Mouse (Mus musculus) hindbrain, embryonic 16.5 days (tissue): Measurements from ENCODE around the gene Prss21. TPM values are rescaled to one million over a fixed set of nuclear protein-coding genes. Genes with fewer than 3 reads are reported as not detected.

ENCODE experiments used
- ATAC-seq: fragments of 200-750 bp; cut with Nextera tagmentation; 2 replicates; pipeline ENCODE4 v1.8.0; 2017; ENCODE audit warnings: moderate TSS enrichment, moderate library complexity
- H3K27ac ChIP-seq: fragments of 300-500 bp; sonication (generic); 2 replicates; pipeline ENCODE4 v1.5.1; 2014; ENCODE audit warnings: low read depth, mild to moderate bottlenecking, control low read depth, low read length, moderate library complexity
- H3K27me3 ChIP-seq: fragments of 300-500 bp; sonication (generic); replicated peaks from 2 replicates; pipeline ENCODE4 v1.6.1; 2014; ENCODE audit warnings: low read length; ENCODE audit not compliant: control insufficient read depth, insufficient read depth
- H3K36me3 ChIP-seq: fragments of 300-500 bp; sonication (generic); 2 replicates; pipeline ENCODE4 v1.6.1; 2014; ENCODE audit warnings: mild to moderate bottlenecking, low read length, moderate library complexity, mixed read lengths; ENCODE audit not compliant: control insufficient read depth, insufficient read depth
- H3K4me1 ChIP-seq: fragments of 300-500 bp; sonication (generic); 2 replicates; pipeline ENCODE4 v1.6.1; 2014; ENCODE audit warnings: low read depth, low read length; ENCODE audit not compliant: control insufficient read depth, insufficient read depth
- H3K4me2 ChIP-seq: fragments of 300-500 bp; sonication (generic); 2 replicates; pipeline ENCODE4 v1.6.1; 2014; ENCODE audit warnings: mild to moderate bottlenecking, low read length, control low read depth, moderate library complexity
- H3K4me3 ChIP-seq: fragments of 300-500 bp; sonication (generic); 2 replicates; pipeline ENCODE4 v1.5.1; 2014; ENCODE audit warnings: mild to moderate bottlenecking, low read length, control low read depth, moderate library complexity
- H3K9ac ChIP-seq: fragments of 300-500 bp; sonication (generic); 2 replicates; pipeline ENCODE4 v1.6.1; 2014; ENCODE audit warnings: low read depth, mild to moderate bottlenecking, control low read depth, low read length, moderate library complexity
- H3K9me3 ChIP-seq: fragments of 300-500 bp; sonication (generic); 2 replicates; pipeline ENCODE4 v1.6.1; 2014; ENCODE audit warnings: mild to moderate bottlenecking, low read length, moderate library complexity; ENCODE audit not compliant: control insufficient read depth
- WGBS: fragments of 180-500 bp; shearing (Covaris S2); extraction: QIAGEN DNeasy Blood & Tissue Kit; methylation state at CpG from one replicate; pipeline ENCODE4 v1.1.7; 2014; 5-methylcytosine and 5-hydroxymethylcytosine counted together
- polyA plus RNA-seq: library from polyadenylated mRNA; unstranded; fragments of >200 nt; fragmentation: Nextera tagmentation; extraction: Ambion mirVana; gene quantifications from 2 replicates; pipeline ENCODE4 v1.2.1, GENCODE M21; 2015

Prss21 gene
- not detected in 2 replicates for polyA plus RNA-seq

DNA sequence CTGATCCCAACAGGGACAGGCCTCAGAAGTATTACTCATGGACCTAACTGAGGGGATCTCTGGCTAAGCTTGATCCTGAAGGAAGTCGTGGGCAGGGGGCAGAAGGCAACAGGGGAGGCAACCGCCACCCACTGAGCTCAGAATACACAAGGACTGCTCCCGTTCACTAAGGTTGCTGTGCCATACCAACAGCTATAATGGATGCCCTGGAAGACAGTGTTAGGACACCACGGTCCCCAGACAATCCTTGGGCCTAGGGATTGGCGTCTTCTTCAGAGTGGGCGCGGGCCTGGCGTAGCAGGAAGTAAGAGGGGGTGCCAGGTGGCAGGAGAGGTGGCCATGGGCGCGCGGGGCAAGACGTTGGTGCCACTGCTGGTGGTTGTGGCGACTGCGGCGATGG, at the start of gene Prss21:
Gene Prss21, plus strand, starts transcription at position 301 of the 400 bp plus-strand sequence.
- H3K4me2 ChIP-seq, result no peak within 1 kb of the TSS
- no peak within 1 kb of the TSS for H3K9ac ChIP-seq
- 85% methylated on average over 15 of the region's 15 CpGs for WGBS
- H3K36me3 ChIP-seq, result no peaks in the 10 kb centered on the region
- no peaks in the 10 kb centered on the region for H3K4me1 ChIP-seq
- no peaks in the 10 kb centered on the region for H3K9me3 ChIP-seq
- no peaks in the 10 kb centered on the region for H3K27me3 ChIP-seq
- no peak within 1 kb of the TSS for H3K27ac ChIP-seq
- no peak within 1 kb of the TSS for H3K4me3 ChIP-seq
- ATAC-seq, result no peak

DNA sequence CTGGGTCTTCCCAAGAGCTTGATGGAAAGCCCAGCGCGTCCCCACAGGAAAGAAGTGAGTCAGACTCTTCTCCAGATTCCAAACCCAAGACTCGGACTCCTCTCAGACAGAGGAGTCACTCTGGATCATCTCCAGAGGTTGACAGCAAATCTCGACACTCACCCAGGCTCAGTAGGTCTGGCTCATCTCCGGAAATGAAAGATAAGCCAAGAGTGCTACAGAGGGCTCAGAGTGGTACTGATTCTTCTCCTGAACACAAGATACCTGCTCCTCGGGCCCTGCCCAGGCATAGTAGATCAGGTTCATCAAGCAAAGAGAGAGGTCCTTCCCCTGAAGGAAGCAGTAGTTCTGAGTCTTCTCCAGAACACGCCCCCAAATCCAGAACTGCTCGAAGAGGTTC, 49.3 kb upstream of the Prss21 start:
- WGBS, result 97% methylated on average over 8 of the region's 8 CpGs
- Histone ChIP-seq H3K27me3 (no peaks in the 10 kb centered on the region), H3K9ac (no peak overlapping the region), H3K4me3 (no peak overlapping the region), H3K9me3 (peaks cover 25% of the 10 kb centered on the region), H3K4me1 (no peaks in the 10 kb centered on the region), H3K27ac (no peak overlapping the region), H3K4me2 (no peak overlapping the region), H3K36me3 (peaks cover 88% of the 10 kb centered on the region)
- no peak for ATAC-seq

DNA sequence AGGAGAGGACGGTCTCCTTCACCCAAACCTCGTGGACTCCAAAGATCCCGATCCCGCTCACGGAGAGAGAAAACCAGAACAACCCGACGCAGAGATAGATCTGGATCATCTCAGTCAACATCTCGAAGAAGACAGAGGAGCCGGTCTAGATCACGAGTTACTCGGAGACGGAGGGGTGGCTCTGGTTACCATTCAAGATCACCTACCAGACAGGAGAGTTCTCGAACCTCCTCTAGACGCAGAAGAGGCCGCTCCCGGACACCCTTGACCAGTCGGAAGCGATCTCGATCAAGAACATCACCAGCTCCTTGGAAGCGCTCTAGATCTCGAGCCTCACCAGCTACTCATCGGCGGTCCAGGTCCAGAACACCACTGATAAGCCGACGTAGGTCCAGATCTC, 48.6 kb upstream of the Prss21 start:
- Histone ChIP-seq H3K4me2 (no peak overlapping the region), H3K4me1 (no peaks in the 10 kb centered on the region), H3K36me3 (peaks cover 87% of the 10 kb centered on the region), H3K4me3 (no peak overlapping the region), H3K27me3 (no peaks in the 10 kb centered on the region), H3K27ac (no peak overlapping the region), H3K9me3 (peaks cover 25% of the 10 kb centered on the region), H3K9ac (no peak overlapping the region)
- no peak for ATAC-seq
- WGBS, result 98% methylated on average over 25 of the region's 25 CpGs

DNA sequence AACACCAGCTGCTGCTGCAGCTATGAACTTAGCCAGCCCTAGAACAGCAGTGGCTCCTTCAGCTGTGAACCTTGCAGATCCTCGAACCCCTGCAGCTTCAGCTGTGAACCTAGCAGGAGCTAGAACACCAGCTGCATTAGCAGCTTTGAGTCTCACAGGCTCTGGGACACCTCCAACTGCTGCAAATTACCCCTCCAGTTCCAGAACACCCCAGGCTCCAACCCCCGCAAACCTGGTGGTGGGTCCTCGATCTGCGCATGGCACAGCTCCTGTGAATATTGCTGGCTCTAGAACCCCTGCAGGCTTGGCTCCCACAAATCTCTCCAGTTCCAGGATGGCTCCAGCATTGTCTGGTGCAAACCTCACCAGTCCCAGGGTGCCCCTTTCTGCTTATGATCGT, 47.1 kb upstream of the Prss21 start:
- Histone ChIP-seq H3K4me1 (no peaks in the 10 kb centered on the region), H3K4me2 (no peak overlapping the region), H3K4me3 (no peak overlapping the region), H3K27ac (no peak overlapping the region), H3K36me3 (peaks cover 87% of the 10 kb centered on the region), H3K27me3 (no peaks in the 10 kb centered on the region), H3K9ac (no peak overlapping the region), H3K9me3 (peaks cover 23% of the 10 kb centered on the region)
- 95% methylated on average over 5 of the region's 5 CpGs for WGBS
- no peak for ATAC-seq

DNA sequence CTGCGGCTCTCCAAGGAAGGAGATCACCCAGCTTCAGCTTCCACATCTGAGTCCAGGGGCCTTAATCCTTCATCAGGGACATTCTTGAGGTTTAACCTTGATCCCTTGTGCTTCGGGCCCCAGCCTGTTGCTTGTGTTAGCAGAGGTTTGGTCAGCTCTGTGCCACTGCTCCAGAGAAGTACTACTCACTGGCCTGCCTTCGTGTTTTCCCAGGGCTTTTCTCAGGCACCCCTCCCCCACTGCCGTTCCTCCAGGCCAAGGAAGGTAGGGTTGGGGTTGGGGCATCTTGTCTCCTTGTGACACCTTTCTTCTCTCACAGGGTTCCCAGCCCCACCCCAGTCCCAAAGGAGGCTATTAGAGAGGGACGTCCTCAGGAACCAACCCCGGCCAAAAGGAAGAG, 45.8 kb upstream of the Prss21 start:
- ATAC-seq, result no peak
- Histone ChIP-seq H3K4me2 (no peak overlapping the region), H3K4me1 (peaks cover 3% of the 10 kb centered on the region), H3K9ac (no peak overlapping the region), H3K27ac (no peak overlapping the region), H3K4me3 (no peak overlapping the region), H3K36me3 (peaks cover 78% of the 10 kb centered on the region), H3K9me3 (peaks cover 22% of the 10 kb centered on the region), H3K27me3 (no peaks in the 10 kb centered on the region)
- WGBS, result 80% methylated on average over 5 of the region's 6 CpGs

DNA sequence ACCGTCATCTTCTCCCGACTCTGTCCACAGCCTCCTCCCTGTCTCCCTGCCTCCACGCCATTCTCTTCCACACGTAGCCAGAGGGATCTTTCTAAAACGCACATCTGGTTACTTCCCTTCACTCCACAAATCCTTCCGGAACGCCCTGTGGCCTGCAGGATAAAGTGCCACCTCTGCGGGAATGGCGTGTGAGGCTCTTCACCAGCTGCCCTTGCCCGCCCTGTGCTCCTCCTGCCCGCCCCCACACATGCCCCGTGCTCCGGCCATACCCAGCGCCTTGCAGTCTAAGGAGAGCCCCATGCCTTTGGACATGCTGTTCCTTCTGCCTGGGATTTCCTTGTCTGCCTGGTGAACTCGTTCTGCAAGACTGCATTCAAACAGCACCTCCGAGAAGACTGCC, 44.8 kb upstream of the Prss21 start:
- WGBS, result 84% methylated on average over 16 of the region's 16 CpGs
- H3K4me2 ChIP-seq, result no peak overlapping the region
- H3K4me3 ChIP-seq, result no peak overlapping the region
- H3K27ac ChIP-seq, result no peak overlapping the region
- H3K36me3 ChIP-seq, result peaks cover 69% of the 10 kb centered on the region
- H3K9me3 ChIP-seq, result peaks cover 21% of the 10 kb centered on the region
- no peaks in the 10 kb centered on the region for H3K27me3 ChIP-seq
- no peak overlapping the region for H3K9ac ChIP-seq
- peaks cover 12% of the 10 kb centered on the region for H3K4me1 ChIP-seq
- no peak for ATAC-seq

DNA sequence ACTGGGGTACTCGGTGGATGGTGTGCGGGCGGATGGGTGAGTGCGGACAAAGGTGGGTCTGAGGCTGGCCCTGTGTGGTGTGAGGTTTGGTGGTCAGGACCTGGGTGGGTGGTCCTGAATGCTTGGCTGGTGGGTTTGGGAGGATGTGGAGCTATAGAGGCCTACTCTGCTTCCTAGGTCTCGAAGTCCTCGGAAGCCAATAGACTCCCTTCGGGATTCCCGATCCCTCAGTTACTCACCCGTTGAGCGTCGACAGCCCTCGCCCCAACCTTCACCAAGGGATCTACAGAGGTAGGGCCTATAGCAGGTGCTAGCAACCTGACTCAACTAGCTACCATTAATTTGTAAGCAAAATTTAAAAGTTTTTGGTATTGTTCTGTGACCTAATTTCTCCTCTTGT, 44.2 kb upstream of the Prss21 start:
- H3K4me1 ChIP-seq, result peaks cover 14% of the 10 kb centered on the region
- no peak overlapping the region for H3K4me2 ChIP-seq
- no peaks in the 10 kb centered on the region for H3K27me3 ChIP-seq
- H3K9me3 ChIP-seq, result peaks cover 15% of the 10 kb centered on the region
- ATAC-seq, result no peak; the same call in 1 of the 2 replicates
- H3K9ac ChIP-seq, result no peak overlapping the region
- no peak overlapping the region for H3K27ac ChIP-seq
- H3K36me3 ChIP-seq, result peaks cover 63% of the 10 kb centered on the region
- WGBS, result 92% methylated on average over 12 of the region's 12 CpGs
- no peak overlapping the region for H3K4me3 ChIP-seq

DNA sequence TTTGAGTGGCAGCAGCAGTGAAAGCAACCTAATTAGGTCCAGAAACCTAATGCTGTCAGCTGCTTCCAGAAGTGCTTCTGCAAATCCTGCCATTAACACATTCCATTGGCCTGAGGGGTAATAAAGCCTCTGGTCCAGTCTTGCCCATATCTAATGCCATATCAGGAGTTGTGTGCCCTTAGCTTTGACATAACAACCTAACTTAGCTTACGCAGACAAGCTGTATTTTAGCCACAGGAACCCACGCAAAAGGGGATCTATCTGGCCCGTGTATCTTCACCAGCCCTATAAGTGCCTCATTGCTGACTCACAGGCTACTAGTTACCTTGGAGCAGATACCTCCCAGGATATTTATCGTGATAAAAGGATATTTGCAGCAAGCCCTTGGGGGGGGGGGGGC, 42.3 kb upstream of the Prss21 start:
- ATAC-seq, result no peak
- H3K9me3 ChIP-seq, result no peaks in the 10 kb centered on the region
- H3K36me3 ChIP-seq, result peaks cover 43% of the 10 kb centered on the region
- peaks cover 14% of the 10 kb centered on the region for H3K4me1 ChIP-seq
- no peak overlapping the region for H3K9ac ChIP-seq
- H3K27ac ChIP-seq, result no peak overlapping the region
- H3K4me2 ChIP-seq, result no peak overlapping the region
- H3K4me3 ChIP-seq, result no peak overlapping the region
- no peaks in the 10 kb centered on the region for H3K27me3 ChIP-seq
- WGBS, result 87% methylated on average over 4 of the region's 4 CpGs

DNA sequence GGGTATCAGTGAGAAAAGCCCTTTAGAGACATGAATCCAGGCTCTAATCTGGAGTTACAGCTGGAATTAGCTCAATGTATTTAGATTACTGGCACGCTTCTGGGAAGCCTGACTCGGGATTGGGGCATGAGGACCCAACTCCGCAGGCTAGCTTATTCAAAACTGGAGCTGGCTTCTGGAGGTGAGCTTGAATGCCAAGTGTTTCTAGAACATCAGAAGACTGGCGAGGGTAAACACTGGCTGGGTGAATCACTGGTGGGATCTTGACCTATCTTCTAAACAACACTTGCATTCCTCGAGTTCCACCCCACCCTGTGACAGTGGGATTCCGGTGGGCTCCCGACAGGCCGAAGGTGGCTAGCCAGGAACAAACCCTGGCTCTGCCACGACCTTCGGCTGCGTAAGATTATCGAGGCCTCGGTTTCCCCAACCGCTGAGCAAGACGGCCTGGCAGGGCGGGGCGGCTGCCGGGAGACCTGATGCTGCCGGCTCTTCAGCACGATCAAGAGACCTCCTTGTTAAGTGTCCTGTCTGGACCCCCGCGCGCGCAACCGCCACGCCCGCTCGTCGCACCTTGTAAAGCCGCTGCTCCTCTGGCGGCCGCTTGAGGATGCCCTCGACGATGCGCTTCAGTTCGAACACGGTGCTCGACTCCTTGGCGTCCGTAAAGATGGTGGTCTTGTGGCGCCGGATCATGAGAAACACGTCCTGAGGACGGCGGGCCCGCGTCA, 39.4 kb upstream of the Prss21 start:
- WGBS, result 0% methylated on average over 42 of the region's 47 CpGs
- H3K36me3 ChIP-seq, result peaks cover 21% of the 10 kb centered on the region
- peak; percentile 77 for ATAC-seq
- no peaks in the 10 kb centered on the region for H3K9me3 ChIP-seq
- peak overlapping the region; percentile 75 for H3K9ac ChIP-seq
- H3K4me2 ChIP-seq, result peak overlapping the region; percentile 84
- peaks cover 5% of the 10 kb centered on the region; the same call in 1 of the 2 replicates for H3K27me3 ChIP-seq
- peak overlapping the region; percentile 90 for H3K27ac ChIP-seq
- peaks cover 14% of the 10 kb centered on the region for H3K4me1 ChIP-seq
- peak overlapping the region; percentile 79 for H3K4me3 ChIP-seq
